Mouse (Mus musculus) 416B (cell line): Measurements from ENCODE around the gene Rflna.

Source experiments
- DNase-seq: peaks from one replicate; pipeline ENCODE4 v3.0.0; 2011; ENCODE audit warnings: low read depth

Rflna gene

DNA sequence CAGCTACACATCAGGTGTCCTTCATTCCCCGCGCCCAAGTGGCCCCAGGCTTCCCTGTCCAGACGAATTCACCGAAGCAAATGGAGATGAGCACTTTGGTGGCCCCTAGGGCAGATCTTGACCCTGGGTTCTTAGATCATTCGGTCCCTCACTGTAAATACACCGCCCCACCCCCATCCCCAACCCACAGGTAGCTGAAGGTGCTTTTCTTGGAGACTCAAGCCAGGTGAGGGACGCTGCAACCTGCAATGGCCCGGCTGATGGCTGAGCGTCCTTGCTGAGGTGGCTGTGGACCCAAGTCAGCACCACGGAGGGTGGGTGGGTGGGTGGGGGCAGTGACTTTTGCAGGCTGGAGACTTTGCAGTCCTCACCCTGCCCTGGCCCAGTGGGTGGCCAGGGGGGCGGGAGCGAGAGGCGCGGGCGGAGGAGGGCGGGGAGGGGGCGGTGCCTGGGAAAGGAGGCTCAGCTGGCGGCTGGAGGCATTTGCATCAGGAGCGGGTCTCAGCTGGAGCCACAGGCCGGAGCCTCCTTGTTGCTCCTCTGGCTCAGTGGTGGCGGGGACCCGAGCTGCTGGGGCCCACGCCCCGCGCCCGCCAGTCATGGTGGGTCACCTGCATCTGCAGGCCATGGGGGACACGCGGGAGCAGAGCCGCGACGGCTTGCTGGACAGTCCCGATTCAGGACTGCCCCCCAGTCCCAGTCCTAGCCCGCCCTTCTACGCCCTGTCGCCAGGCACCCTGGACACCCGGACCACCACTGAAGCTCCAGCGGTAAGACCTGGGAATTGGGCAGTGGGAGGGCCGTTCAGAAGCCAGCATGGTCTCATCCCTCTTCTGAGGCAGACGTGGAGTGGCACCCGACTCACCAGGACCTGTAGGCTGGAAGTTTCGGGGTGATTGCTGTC is at the start of gene Rflna:
Gene Rflna (plus strand): TSS at position 253 of the 904 bp plus-strand sequence.
- DNase-seq = no peak

DNA sequence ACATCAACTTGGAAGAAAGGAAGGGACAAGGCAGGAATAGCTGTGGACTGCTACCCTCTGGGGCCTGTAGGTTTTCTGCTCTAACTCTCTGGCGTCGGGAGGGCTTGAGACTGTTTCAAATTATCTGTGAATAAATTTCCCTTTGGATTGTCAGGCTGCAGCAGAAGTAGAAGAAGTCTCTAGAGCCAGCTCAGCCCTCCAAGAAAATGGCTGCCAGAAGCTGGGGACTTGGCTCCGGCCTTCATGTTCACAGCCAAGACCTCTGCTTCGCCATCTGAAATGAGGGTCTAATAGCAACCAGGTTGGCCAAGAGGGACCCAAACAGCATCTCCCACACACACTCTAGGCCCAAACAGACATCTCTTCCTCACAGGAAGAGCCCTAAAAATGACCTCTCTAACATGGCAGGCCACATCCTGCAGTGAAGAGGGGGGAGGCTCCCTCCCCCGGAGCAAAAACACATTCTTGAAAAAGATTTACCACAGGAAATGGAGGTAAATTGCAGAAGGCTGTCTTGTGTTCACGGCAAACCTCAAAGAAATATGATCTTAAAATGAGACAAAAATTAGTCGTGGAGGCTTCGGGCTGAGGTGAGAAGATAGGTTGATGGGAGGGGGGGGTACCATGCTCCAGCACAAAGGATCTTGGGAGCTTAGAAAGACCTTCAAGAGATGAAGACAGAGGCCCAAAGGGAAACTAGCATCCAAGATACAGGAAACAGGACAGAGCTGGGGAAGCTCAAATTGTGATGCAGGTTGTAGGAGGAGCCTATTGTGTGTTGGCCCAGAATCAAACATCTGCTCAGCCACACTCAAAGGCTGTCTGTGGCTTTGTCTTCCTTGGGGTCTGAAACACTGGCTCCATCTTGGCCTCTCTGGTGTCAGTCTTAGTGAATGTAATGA is 48.4 kb upstream of the Rflna start:
- DNase-seq = peak; percentile 85

- peak; percentile 59 for DNase-seq
These were observed 45.5 kb upstream of the Rflna start for GRCm38 (mm10) chr5:124957491-124957890.

DNA sequence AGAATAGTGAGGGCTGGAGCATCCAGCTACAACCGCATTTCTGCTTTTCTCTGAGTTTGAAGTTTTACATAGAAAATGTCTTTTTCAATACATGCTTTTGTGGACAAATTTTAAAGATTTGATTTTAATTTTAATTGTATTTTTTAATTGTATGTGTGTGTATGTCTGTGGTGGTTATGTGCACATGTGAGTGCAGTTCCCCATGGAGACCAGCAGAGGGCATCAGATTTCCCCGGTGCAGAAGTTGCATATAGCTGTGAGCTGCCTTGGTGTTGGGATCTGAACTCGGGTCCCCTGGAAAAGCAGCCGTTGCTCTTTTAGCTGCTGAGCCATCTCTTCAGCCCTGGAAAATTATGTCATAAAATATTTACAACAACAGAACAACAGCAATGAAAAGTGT is 43.9 kb upstream of the Rflna start:
- no peak for DNase-seq

DNA sequence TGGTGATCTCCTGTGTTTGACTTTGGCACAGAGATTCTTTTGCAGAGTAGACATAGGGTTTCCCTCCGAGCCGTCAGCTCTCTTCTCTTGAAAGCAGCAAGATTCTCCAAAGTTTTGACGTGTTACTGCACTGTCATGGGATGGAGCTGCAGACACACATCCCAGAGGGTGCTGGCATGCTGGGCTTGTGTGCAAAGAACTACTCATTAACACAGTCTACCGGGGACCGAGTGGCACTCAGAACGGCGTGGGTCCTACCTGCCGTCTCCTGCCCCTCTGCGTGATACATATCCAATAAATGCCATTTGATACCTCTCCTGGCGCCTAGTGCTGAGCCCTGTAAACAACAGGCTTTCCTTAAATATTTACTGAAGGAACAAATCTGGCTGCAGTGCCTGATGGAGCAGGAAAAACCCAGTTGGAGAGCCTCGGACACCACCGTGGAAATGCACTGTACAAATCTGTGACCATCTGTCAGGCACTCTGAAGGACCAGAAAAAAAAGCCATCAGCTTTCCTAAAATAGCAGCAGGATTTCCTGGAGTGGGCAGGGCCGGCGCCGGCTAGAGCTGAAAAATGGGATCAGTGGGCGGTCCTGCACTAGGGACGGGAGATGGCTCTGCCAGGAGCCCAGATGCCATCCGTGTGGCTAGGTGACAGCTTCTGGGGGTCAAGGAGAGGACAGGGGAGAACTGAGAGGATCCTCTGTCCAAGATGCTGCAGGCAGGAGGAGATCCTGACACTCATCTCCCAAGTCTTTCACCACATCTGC is 42.7 kb upstream of the Rflna start:
- peak; percentile 14 for DNase-seq

DNA sequence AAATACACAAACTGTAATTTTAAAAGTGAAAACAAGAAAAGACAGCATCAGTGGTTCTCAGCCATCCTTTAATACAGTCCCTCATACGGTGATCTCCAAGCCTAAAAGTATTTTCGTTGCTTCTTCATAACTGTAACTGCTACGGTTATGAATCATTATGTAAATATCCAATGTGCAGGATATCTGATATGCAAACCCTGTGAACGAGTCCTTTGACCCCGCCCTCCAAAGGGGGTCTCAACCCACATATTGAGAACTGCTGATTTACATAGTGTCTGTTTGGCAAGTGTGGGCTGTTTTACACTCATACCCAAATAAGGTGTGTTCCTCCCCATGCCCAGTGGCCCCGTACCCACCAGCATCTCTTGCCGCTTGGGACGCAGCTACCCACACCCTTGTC is 41.6 kb upstream of the Rflna start:
- DNase-seq = peak; percentile 62

- DNase-seq = no peak
These were observed 40.3 kb upstream of the Rflna start for GRCm38 (mm10) chr5:124962761-124963160.

GRCm38 (mm10) chr5:124963806-124964672 is 39.0 kb upstream of the Rflna start:
- no peak for DNase-seq

- no peak for DNase-seq
These were observed 36.2 kb upstream of the Rflna start for GRCm38 (mm10) chr5:124966622-124967332.

DNA sequence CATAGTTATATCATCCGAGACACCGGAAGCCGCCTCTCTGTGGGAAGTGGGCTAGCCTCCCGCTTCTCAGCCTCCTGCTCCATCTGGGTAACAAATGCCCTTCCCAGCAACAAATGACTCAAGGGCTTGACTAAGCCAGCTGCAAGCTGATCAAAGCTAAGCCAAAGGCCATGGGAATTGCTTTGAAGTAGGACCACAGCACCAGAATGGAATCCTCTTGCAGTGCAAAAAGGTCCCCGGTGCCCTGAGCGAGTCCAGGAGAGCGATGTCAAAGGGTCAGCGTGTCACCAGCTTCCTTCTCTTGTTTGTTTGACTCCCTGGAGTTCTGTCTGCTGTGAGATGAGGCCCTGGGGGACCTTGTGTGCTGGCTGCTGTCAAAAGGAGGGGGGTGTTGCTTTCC is 33.2 kb upstream of the Rflna start:
- DNase-seq = no peak

- DNase-seq = peak; percentile 47
These were observed 16.8 kb upstream of the Rflna start for GRCm38 (mm10) chr5:124986222-124986621.

DNA sequence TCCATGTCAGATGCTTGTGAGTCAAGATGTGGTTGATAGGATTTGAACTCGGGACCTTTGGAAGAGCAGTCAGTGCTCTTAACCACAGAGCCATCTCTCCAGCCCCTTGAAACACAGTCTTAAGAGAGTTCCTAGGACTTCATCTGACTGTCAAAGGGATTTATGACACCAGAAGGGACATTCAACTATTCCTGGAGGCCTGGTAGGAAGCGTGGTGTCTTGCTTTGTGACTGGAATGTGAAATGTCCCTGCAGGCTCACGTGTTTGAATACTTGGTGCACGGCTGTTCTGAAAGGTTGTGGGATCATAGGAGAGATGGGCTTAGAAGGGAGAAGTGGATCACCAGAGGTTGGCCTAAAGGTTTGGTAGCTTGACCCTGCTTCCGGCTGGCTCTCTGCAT is 16.4 kb upstream of the Rflna start:
- no peak for DNase-seq

DNA sequence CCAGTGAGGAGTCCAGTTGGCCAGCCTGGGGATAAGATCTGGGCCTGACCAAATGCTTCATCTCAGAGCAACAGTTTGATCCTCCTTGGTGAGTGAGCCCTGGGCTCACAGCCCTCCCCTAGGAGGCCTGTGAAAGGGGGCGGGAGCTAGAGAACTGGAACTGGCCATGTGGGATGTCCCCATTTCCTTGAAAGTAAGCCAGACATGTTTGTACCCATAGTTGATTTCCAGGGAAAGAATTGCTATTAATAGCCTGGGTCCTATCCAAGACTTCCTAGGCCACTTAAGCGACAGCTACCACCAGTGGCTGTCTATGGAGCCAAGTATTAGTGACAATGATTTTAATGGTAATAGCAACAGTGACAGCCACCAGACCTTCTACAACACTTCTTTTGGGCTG is 13.3 kb upstream of the Rflna start:
- DNase-seq = no peak

- no peak for DNase-seq
These were observed 10.7 kb upstream of the Rflna start for GRCm38 (mm10) chr5:124992323-124992722.

GRCm38 (mm10) chr5:124992891-124993290 is 10.1 kb upstream of the Rflna start:
- DNase-seq = no peak

DNA sequence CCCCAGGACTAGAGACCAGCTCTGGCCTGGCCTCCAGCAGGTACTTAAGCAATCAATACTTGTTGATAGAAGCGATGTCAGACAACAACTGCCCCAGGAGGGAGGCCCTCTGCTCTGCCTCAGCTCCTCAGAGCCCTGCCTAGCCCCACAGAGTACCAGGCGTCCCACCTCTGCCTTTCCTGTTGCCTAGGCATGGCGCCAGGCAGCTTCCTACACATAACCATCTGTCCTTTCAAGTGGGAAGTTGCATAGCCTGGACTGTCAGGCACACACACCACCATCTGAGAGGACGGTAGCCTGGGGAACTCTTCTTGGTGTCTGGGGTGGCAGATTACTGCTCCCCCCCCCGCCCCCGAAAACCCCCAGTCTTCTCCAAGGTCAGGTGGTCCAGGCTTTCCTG is 6.2 kb upstream of the Rflna start:
- peak; percentile 30 for DNase-seq

DNA sequence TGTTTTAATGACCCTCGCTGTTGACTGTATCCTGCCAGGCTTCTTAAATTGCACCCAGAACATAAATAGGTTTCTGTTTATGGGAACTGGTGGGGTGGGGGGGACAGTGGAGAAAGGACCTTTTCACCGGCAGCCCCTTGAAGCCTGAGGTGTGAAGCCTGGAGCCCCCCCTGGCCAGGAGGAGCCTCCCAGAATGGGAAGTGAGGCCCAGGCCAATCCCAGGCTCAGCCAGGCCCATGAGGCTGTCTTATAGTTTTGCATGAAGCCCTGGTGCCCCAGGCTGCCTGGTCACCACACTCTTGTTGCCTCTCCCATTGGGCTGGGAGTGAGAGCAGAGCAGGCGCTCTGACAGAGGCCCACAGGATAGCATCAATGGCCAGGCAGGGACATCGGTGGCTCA is 5.1 kb upstream of the Rflna start:
- DNase-seq = no peak

DNA sequence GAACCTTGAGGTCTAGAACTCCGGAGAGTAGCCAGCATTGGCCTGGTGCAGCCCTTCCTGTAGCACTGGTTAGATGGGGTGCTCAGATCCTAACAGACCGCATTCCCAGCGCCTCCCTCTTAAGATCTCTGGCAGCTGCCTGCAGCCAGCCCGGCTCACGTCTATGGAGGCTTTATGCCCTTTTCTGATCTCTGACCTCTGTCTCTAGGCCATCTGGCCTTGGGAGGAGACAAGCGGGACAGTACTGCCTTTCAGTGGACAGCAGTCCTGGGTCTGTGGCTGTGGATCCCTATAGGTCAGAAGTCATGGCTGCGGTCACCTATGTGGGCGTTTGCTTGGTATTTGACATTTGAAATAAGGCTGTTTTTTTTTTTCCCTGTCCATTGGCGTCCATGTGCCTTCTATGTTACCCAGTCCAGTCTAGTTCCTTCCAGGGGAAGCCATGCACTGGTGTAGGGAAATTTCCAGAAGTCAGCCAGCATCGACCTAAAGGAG is 2.2 kb upstream of the Rflna start:
- DNase-seq = no peak

- no peak for DNase-seq
These were observed 843 bp downstream of the Rflna start for GRCm38 (mm10) chr5:125003873-125004255.
